Mouse (Mus musculus) lung, adult 2 months (tissue): ENCODE data around the gene Degs1.

ENCODE experiments used
- CTCF ChIP-seq: fragments of 200-500 bp; IDR thresholded peaks from 2 replicates; pipeline ENCODE4 v1.5.1; 2011; ENCODE audit warnings: mild to moderate bottlenecking, low read length, control low read depth; ENCODE audit not compliant: insufficient read depth
- POLR2A ChIP-seq: fragments of 200-500 bp; IDR thresholded peaks from 2 replicates; pipeline ENCODE4 v1.6.1; 2011; ENCODE audit warnings: low read depth, mild to moderate bottlenecking, control low read depth, low read length, borderline replicate concordance; ENCODE audit errors: extremely low read depth

DNA sequence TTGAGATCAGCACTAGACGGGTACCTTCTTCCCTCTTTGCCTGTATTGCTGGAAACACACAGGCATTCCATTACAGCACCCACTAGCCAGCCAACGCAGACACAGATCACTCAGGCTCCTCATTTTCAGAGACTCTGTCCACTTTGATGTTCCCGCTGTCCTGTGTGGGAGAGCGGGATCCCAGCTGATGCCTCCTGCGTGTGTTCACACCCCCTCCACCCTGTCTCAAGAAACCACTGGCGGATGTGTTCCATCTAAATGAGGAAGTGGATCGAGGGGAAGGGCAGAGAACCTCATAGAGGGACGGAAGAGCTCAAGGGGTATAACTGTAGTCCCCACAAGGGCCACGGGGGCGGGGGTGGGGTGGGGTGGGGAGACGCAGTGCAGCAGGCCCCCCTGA lies 27.6 kb downstream of the Degs1 start:
- TF ChIP-seq CTCF (no peak), POLR2A (no peak)
